Mouse (Mus musculus): ENCODE results near the gene Ascl3. TPM values are rescaled to one million over a fixed set of nuclear protein-coding genes. Genes with fewer than 3 reads are reported as not detected.

Gene Ascl3
- polyA plus RNA-seq, 1 experiment from 2014 or later = not detected

- H3K4me3 ChIP-seq (ENCODE audit: low read length) = peak within 1 kb of the TSS; percentile 60
- WGBS = under 1% methylated on average over 58 of the region's 74 CpGs
- peak within 1 kb of the TSS; percentile 79 for H3K9ac ChIP-seq (ENCODE audit: low read depth, low read length)
- H3K36me3 ChIP-seq (ENCODE audit: control insufficient read depth, insufficient read depth, low read length) = 0 out of 2 replicates have a peak, but pooled peaks cover 2% of the 10 kb centered on the region
- H3K4me1 ChIP-seq (ENCODE audit: control insufficient read depth, insufficient read depth, low read length) = peaks cover 4% of the 10 kb centered on the region; the same call in 1 of the 2 replicates
- peak within 1 kb of the TSS; percentile 48 for H3K27ac ChIP-seq (ENCODE audit: low read depth, low read length)
- ATAC-seq (ENCODE audit: low FRiP score, low TSS enrichment) = peak; percentile 90
- H3K9me3 ChIP-seq (ENCODE audit: control insufficient read depth, low read length) = no peaks in the 10 kb centered on the region
- peak within 1 kb of the TSS; percentile 88 for H3K4me2 ChIP-seq (replicated peaks; ENCODE audit: low read depth, low read length)
- no peaks in the 10 kb centered on the region for H3K27me3 ChIP-seq (ENCODE audit: control insufficient read depth, insufficient read depth, low read length)
Measured at GRCm38 (mm10) chr7:109752008-109752925, 20.7 kb upstream of the Ascl3 start, which contains the start of gene Tmem9b. TSS of gene Tmem9b (minus strand) at chr7:109752875.

DNA sequence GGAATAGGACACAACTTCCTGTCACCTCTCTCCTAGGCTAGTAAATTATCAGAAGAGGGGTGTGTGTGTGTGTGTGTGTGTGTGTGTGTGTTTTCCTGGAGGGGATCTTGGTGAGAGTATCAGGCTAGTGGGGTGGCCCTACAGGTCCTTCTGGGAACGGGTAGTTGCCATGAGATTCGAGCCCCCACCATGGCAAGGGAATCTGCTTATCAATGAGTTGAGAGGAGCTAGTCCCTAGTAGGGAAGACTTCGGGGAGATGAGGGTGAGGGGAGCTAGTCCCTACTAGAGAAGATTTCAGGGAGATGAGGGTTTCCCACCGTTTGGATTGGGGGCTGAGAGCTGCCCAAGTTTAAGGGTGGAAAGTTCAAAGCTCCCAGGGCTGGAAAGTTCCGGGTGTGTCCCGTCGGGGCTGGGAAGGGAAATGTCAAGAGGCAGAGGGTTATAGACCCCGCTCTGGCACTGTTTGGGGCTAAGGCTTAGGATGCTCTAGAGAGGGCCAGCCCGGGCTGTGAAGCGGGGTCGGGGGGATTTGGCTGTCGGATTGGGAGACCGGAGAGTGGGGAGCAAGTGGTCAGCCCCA is 20.0 kb upstream of the Ascl3 start:
- Histone ChIP-seq H3K4me3 (ENCODE audit: low read length) (peak overlapping the region; percentile 60), H3K27ac (ENCODE audit: low read depth, low read length) (no peak overlapping the region; the same call in 1 of the 2 replicates), H3K9me3 (ENCODE audit: control insufficient read depth, low read length) (no peaks in the 10 kb centered on the region), H3K4me2 (replicated peaks; ENCODE audit: low read depth, low read length) (peak overlapping the region; percentile 88), H3K27me3 (ENCODE audit: control insufficient read depth, insufficient read depth, low read length) (no peaks in the 10 kb centered on the region), H3K36me3 (ENCODE audit: control insufficient read depth, insufficient read depth, low read length) (0 out of 2 replicates have a peak, but pooled peaks cover 2% of the 10 kb centered on the region), H3K9ac (ENCODE audit: low read depth, low read length) (peak overlapping the region; percentile 79), H3K4me1 (ENCODE audit: control insufficient read depth, insufficient read depth, low read length) (peaks cover 4% of the 10 kb centered on the region; the same call in 1 of the 2 replicates)
- WGBS = 5% methylated on average over 13 of the region's 13 CpGs
- ATAC-seq (ENCODE audit: low FRiP score, low TSS enrichment) = peak; percentile 26; the same call in 1 of the 2 replicates

- no peak overlapping the region for H3K9ac ChIP-seq (ENCODE audit: low read depth, low read length)
- WGBS = 53% methylated on average over 1 of the region's 1 CpGs
- no peaks in the 10 kb centered on the region for H3K4me1 ChIP-seq (ENCODE audit: control insufficient read depth, insufficient read depth, low read length)
- H3K4me3 ChIP-seq (ENCODE audit: low read length) = no peak overlapping the region
- no peak overlapping the region for H3K4me2 ChIP-seq (replicated peaks; ENCODE audit: low read depth, low read length)
- H3K9me3 ChIP-seq (ENCODE audit: control insufficient read depth, low read length) = no peaks in the 10 kb centered on the region
- no peaks in the 10 kb centered on the region for H3K27me3 ChIP-seq (ENCODE audit: control insufficient read depth, insufficient read depth, low read length)
- ATAC-seq (ENCODE audit: low FRiP score, low TSS enrichment) = no peak
- no peak overlapping the region for H3K27ac ChIP-seq (ENCODE audit: low read depth, low read length)
- H3K36me3 ChIP-seq (ENCODE audit: control insufficient read depth, insufficient read depth, low read length) = peaks cover 13% of the 10 kb centered on the region; the same call in 1 of the 2 replicates
Measured at GRCm38 (mm10) chr7:109747747-109748146, 16.2 kb upstream of the Ascl3 start.

GRCm38 (mm10) chr7:109741703-109742102 is 10.2 kb upstream of the Ascl3 start:
- Histone ChIP-seq H3K4me2 (replicated peaks; ENCODE audit: low read depth, low read length) (no peak overlapping the region), H3K4me1 (ENCODE audit: control insufficient read depth, insufficient read depth, low read length) (no peaks in the 10 kb centered on the region), H3K27me3 (ENCODE audit: control insufficient read depth, insufficient read depth, low read length) (no peaks in the 10 kb centered on the region), H3K4me3 (ENCODE audit: low read length) (no peak overlapping the region), H3K27ac (ENCODE audit: low read depth, low read length) (no peak overlapping the region), H3K9me3 (ENCODE audit: control insufficient read depth, low read length) (no peaks in the 10 kb centered on the region), H3K36me3 (ENCODE audit: control insufficient read depth, insufficient read depth, low read length) (peaks cover 11% of the 10 kb centered on the region; the same call in 1 of the 2 replicates), H3K9ac (ENCODE audit: low read depth, low read length) (no peak overlapping the region)
- no peak for ATAC-seq (ENCODE audit: low FRiP score, low TSS enrichment)
- WGBS = 85% methylated on average over 4 of the region's 4 CpGs

DNA sequence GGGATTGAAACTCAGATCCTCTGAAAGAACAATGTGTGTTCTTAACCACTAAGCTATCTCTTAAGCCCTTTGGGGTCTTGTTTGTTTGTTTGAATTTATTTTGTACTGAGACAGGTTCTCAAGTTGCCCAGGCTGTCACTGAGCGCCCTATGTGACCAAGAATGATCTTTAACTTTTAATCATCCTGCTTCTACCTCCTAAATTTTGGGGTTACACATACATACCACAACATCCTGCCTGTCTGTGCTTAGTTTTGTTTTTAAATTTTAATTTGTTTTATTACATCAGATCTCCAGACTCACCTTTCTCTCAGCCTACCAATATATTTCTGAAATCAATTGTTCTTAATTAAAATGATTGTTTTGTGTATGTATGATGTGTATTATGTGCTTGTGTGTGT is 9.5 kb upstream of the Ascl3 start:
- no peak overlapping the region for H3K9ac ChIP-seq (ENCODE audit: low read depth, low read length)
- no peaks in the 10 kb centered on the region for H3K4me1 ChIP-seq (ENCODE audit: control insufficient read depth, insufficient read depth, low read length)
- H3K36me3 ChIP-seq (ENCODE audit: control insufficient read depth, insufficient read depth, low read length) = peaks cover 16% of the 10 kb centered on the region; the same call in 1 of the 2 replicates
- H3K4me2 ChIP-seq (replicated peaks; ENCODE audit: low read depth, low read length) = no peak overlapping the region
- 91% methylated on average over 1 of the region's 1 CpGs for WGBS
- no peaks in the 10 kb centered on the region for H3K27me3 ChIP-seq (ENCODE audit: control insufficient read depth, insufficient read depth, low read length)
- no peak overlapping the region for H3K4me3 ChIP-seq (ENCODE audit: low read length)
- no peak for ATAC-seq (ENCODE audit: low FRiP score, low TSS enrichment)
- H3K9me3 ChIP-seq (ENCODE audit: control insufficient read depth, low read length) = no peaks in the 10 kb centered on the region
- no peak overlapping the region for H3K27ac ChIP-seq (ENCODE audit: low read depth, low read length)

GRCm38 (mm10) chr7:109739822-109740370 is 8.4 kb upstream of the Ascl3 start:
- no peaks in the 10 kb centered on the region for H3K9me3 ChIP-seq (ENCODE audit: control insufficient read depth, low read length)
- H3K4me2 ChIP-seq (replicated peaks; ENCODE audit: low read depth, low read length) = no peak overlapping the region
- no peaks in the 10 kb centered on the region for H3K4me1 ChIP-seq (ENCODE audit: control insufficient read depth, insufficient read depth, low read length)
- no peak overlapping the region for H3K27ac ChIP-seq (ENCODE audit: low read depth, low read length)
- no peak overlapping the region for H3K9ac ChIP-seq (ENCODE audit: low read depth, low read length)
- H3K4me3 ChIP-seq (ENCODE audit: low read length) = no peak overlapping the region
- 70% methylated on average over 5 of the region's 5 CpGs for WGBS
- ATAC-seq (ENCODE audit: low FRiP score, low TSS enrichment) = no peak
- H3K36me3 ChIP-seq (ENCODE audit: control insufficient read depth, insufficient read depth, low read length) = peaks cover 19% of the 10 kb centered on the region; the same call in 1 of the 2 replicates
- H3K27me3 ChIP-seq (ENCODE audit: control insufficient read depth, insufficient read depth, low read length) = no peaks in the 10 kb centered on the region

GRCm38 (mm10) chr7:109734806-109735205 is 3.3 kb upstream of the Ascl3 start:
- Histone ChIP-seq H3K36me3 (ENCODE audit: control insufficient read depth, insufficient read depth, low read length) (peaks cover 13% of the 10 kb centered on the region; the same call in 1 of the 2 replicates), H3K4me1 (ENCODE audit: control insufficient read depth, insufficient read depth, low read length) (no peaks in the 10 kb centered on the region), H3K9ac (ENCODE audit: low read depth, low read length) (no peak overlapping the region), H3K27me3 (ENCODE audit: control insufficient read depth, insufficient read depth, low read length) (no peaks in the 10 kb centered on the region), H3K4me2 (replicated peaks; ENCODE audit: low read depth, low read length) (no peak overlapping the region), H3K27ac (ENCODE audit: low read depth, low read length) (no peak overlapping the region), H3K9me3 (ENCODE audit: control insufficient read depth, low read length) (no peaks in the 10 kb centered on the region), H3K4me3 (ENCODE audit: low read length) (no peak overlapping the region)
- ATAC-seq (ENCODE audit: low FRiP score, low TSS enrichment) = no peak
- WGBS = 72% methylated on average over 4 of the region's 4 CpGs

- Histone ChIP-seq H3K27me3 (ENCODE audit: control insufficient read depth, insufficient read depth, low read length) (no peaks in the 10 kb centered on the region), H3K9me3 (ENCODE audit: control insufficient read depth, low read length) (no peaks in the 10 kb centered on the region), H3K4me3 (ENCODE audit: low read length) (no peak within 1 kb of the TSS), H3K4me2 (replicated peaks; ENCODE audit: low read depth, low read length) (no peak within 1 kb of the TSS), H3K36me3 (ENCODE audit: control insufficient read depth, insufficient read depth, low read length) (no peaks in the 10 kb centered on the region), H3K27ac (ENCODE audit: low read depth, low read length) (no peak within 1 kb of the TSS), H3K9ac (ENCODE audit: low read depth, low read length) (no peak within 1 kb of the TSS), H3K4me1 (ENCODE audit: control insufficient read depth, insufficient read depth, low read length) (no peaks in the 10 kb centered on the region)
- ATAC-seq (ENCODE audit: low FRiP score, low TSS enrichment) = no peak
- 95% methylated on average over 5 of the region's 5 CpGs for WGBS
Measured at GRCm38 (mm10) chr7:109723697-109724096, 7.8 kb downstream of the Ascl3 start, which contains the start of gene BC051019. TSS of gene BC051019 (minus strand) at chr7:109723850.

All from kidney, embryonic 14.5 days (tissue).